Mouse (Mus musculus): ENCODE results near the gene Cyren.

DNA sequence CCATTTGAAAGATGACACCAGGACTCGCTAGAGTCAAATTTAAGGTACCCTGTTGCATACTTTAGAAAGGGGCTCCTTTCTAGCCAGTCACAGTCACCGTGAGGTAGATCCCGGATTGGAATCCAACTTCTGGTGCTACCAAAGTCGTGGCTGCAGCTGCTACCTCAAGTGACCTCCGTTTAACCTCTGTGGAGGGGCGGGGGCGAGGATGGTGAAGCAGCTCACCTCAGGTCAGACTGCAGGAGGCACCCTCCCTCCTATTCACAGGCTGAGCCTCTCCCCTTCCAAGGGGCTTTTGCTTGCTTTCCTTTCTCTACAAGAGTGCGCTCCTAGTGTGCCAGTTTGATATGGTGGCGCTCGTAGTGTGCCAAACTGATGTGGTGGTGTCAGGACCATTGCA is 42.1 kb upstream of the Cyren start, which contains the start of gene Stra8:
- TF ChIP-seq CTCF (IDR thresholded peaks at IDR 0.05; ENCODE audit: low read depth) (no peak), EP300 (optimal IDR thresholded peaks at IDR 0.05) (no peak)

Measured in stomach, postnatal 0 days (tissue).